Mouse (Mus musculus) midbrain, embryonic 12.5 days (tissue): ENCODE measurements around the gene Cabin1. TPM values are rescaled to one million over a fixed set of nuclear protein-coding genes. Genes with fewer than 3 reads are reported as not detected.

Experiments
- ATAC-seq: fragments of 200-750 bp; cut with Nextera tagmentation; 2 replicates; pipeline ENCODE4 v1.8.0; 2017; ENCODE audit warnings: low read depth, moderate TSS enrichment, moderate library complexity; ENCODE audit not compliant: low FRiP score
- H3K27ac ChIP-seq: fragments of 300-500 bp; sonication (generic); replicated peaks from 2 replicates; pipeline ENCODE4 v1.5.1; 2016; ENCODE audit warnings: mild to moderate bottlenecking
- H3K27me3 ChIP-seq: fragments of 300-500 bp; sonication (generic); 2 replicates; pipeline ENCODE4 v1.6.1; 2016; ENCODE audit warnings: mild to moderate bottlenecking
- H3K36me3 ChIP-seq: fragments of 300-500 bp; sonication (generic); 2 replicates; pipeline ENCODE4 v1.6.1; 2016
- H3K4me1 ChIP-seq: fragments of 300-500 bp; sonication (generic); 2 replicates; pipeline ENCODE4 v1.6.1; 2016
- H3K4me2 ChIP-seq: fragments of 300-500 bp; sonication (generic); replicated peaks from 2 replicates; pipeline ENCODE4 v1.6.1; 2016; ENCODE audit warnings: mild to moderate bottlenecking, moderate library complexity
- H3K4me3 ChIP-seq: fragments of 300-500 bp; sonication (generic); 2 replicates; pipeline ENCODE4 v1.5.1; 2016; ENCODE audit warnings: mild to moderate bottlenecking
- H3K9ac ChIP-seq: fragments of 300-500 bp; sonication (generic); replicated peaks from 2 replicates; pipeline ENCODE4 v1.6.1; 2016; ENCODE audit warnings: mild to moderate bottlenecking, moderate library complexity
- H3K9me3 ChIP-seq: fragments of 300-500 bp; sonication (generic); 2 replicates; pipeline ENCODE4 v1.6.1; 2016; ENCODE audit warnings: mild to moderate bottlenecking
- WGBS: fragments of 180-500 bp; shearing (Covaris S2); methylation state at CpG from one replicate; pipeline ENCODE4 v1.1.7; 2016; 5-methylcytosine and 5-hydroxymethylcytosine counted together
- polyA plus RNA-seq: library from polyadenylated mRNA; unstranded; fragments of >200 nt; fragmentation: Nextera tagmentation; extraction: Ambion mirVana; gene quantifications from 2 replicates; pipeline ENCODE4 v1.2.1, GENCODE M21; 2016

The Cabin1 gene
- polyA plus RNA-seq, 1 experiment from 2014 or later: 46.3 TPM

GRCm38 (mm10) chr10:75694567-75694966 is 69.6 kb downstream of the Cabin1 start:
- Histone ChIP-seq H3K4me1 (no peaks in the 10 kb centered on the region), H3K27me3 (no peaks in the 10 kb centered on the region), H3K4me3 (no peak overlapping the region), H3K4me2 (no peak overlapping the region), H3K9me3 (no peaks in the 10 kb centered on the region), H3K9ac (no peak overlapping the region), H3K27ac (no peak overlapping the region), H3K36me3 (peaks cover 92% of the 10 kb centered on the region)
- ATAC-seq: no peak
- WGBS: 95% methylated on average over 9 of the region's 9 CpGs

DNA sequence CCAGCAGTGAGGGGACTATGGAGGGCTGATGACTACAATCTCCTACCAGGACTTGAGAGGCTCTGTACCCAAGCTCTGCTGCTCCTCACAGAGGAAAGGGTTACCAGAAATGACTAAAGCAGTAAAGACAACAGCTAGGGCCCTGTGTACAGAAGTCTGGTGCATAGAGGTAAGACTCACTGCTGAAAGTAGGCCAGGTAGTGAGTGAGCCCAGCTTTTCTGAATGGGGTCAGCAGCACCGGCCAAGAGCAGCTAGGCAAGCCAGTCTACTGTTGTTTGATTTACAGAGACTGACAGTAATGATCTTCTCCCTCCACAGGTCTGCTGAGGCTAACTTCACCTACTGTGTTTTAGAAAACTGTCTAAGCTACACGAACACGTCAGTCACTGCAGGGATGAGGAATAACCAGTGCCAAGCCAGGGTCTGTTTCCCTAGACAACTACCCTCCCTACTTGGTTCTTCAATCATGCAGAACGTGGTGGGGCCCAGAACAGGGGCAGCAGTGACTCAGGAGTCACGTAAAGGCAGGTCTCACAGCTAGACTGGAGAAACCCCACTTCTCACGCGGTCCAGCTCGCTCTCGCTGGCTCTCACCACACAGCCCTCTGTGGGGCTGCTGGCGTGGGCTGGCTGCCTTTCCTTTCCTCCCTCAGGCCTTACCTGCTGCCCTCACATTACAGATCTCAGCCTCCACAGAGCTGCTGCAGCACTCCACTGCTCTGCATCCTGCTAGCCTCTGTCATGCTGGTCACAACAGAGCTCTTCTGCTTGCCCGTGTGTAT is 70.5 kb downstream of the Cabin1 start:
- no peak for ATAC-seq
- H3K4me2 ChIP-seq: no peak overlapping the region
- no peaks in the 10 kb centered on the region for H3K4me1 ChIP-seq
- no peak overlapping the region for H3K27ac ChIP-seq
- 86% methylated on average over 11 of the region's 11 CpGs for WGBS
- H3K9ac ChIP-seq: no peak overlapping the region
- no peaks in the 10 kb centered on the region for H3K9me3 ChIP-seq
- no peak overlapping the region for H3K4me3 ChIP-seq
- H3K27me3 ChIP-seq: no peaks in the 10 kb centered on the region
- H3K36me3 ChIP-seq: peaks cover 91% of the 10 kb centered on the region

DNA sequence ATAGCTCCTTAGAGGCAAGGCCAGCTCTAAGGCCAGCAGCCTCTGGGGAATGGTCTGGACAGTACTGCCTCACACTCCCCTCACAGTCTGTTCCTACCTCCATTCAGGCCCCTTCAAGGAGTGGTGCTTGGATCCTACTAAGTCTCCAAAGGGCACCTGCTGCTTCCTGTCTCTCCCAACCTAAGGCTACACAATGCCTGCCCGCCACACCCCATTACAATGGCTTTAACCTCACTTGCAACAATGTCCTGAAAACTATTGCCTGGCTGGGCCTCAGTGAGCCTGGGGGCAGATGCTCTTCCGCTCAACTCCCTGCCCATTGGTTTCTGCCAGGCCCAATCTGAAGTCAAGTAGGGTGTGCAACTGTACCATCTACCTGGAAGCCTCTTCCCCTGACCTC is 75.5 kb downstream of the Cabin1 start:
- no peaks in the 10 kb centered on the region for H3K27me3 ChIP-seq
- H3K4me2 ChIP-seq: no peak overlapping the region
- peaks cover 15% of the 10 kb centered on the region for H3K4me1 ChIP-seq
- H3K4me3 ChIP-seq: no peak overlapping the region
- 75% methylated on average over 2 of the region's 2 CpGs for WGBS
- no peak for ATAC-seq
- H3K36me3 ChIP-seq: peaks cover 62% of the 10 kb centered on the region
- no peak overlapping the region for H3K27ac ChIP-seq
- no peak overlapping the region for H3K9ac ChIP-seq
- no peaks in the 10 kb centered on the region for H3K9me3 ChIP-seq

DNA sequence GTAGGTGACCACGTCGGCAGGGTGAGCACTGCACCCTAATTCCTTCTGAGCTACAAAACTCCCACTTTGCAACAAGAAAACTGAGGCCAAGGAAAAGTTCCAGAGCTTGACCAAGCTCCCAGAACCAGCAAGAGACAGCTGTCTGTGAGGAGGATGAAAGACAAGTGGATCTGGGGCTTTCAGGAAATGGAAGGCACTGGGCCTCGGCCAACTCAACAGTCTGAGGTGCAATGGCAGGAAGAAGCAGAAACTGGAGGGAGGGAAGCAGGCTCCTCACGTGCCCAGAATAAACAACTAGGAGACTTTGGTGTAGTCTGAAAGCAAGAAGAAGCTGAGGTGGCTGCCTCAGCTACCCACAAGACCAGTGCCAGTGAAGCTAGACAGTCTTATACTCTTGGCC is 77.4 kb downstream of the Cabin1 start:
- no peaks in the 10 kb centered on the region for H3K9me3 ChIP-seq
- no peak overlapping the region for H3K4me3 ChIP-seq
- H3K27me3 ChIP-seq: no peaks in the 10 kb centered on the region
- no peak overlapping the region for H3K27ac ChIP-seq
- H3K9ac ChIP-seq: no peak overlapping the region
- WGBS: 84% methylated on average over 4 of the region's 4 CpGs
- H3K4me1 ChIP-seq: peaks cover 17% of the 10 kb centered on the region
- peaks cover 56% of the 10 kb centered on the region for H3K36me3 ChIP-seq
- no peak overlapping the region for H3K4me2 ChIP-seq
- no peak for ATAC-seq

DNA sequence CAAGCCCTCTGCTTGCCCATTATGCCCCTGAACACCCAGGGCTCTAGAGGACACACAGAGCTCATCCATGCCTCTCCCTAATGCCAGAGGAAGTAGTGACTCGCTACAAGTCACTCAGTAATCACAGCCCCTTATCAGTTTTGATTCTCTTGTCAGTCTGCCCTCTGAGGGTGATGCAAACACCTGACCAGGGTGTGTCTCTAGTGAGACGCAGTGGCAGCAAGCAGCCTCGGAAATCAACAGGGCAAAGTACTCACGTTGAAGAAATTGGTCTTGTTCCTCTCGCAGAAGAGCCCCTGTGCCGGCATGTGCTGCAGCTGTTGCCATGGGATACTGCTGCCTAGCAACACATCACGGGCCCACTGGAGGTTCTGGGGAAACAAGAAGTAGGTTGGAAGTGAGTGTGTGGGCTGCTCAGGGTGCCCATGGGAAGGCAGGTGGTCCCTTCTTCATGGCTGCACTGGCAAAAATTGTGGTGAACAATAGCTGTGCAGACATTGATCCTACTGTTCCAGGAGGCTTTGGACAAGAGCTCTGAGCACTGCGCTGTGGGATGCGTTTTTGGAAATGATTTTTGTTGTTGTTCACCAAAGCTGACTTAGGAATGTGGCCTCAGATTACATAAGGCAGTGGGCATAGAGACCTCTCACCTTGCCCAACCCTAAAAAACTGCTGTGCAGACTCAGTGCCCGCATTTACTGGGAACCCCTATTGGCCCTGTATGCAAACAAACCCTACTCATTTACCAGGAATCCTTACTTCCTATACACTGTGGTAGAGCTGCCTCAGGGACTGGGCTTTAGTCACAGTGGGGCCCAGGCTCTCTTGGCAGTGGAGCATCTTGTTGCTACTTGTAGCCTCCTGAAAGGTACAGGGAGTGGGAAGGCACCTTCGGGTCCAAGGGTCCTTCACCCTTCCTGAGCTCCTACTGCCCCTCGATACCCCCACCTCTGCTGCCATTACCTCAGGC is 79.8 kb downstream of the Cabin1 start:
- H3K27me3 ChIP-seq: no peaks in the 10 kb centered on the region
- peaks cover 55% of the 10 kb centered on the region for H3K36me3 ChIP-seq
- ATAC-seq: peak; percentile 89
- WGBS: 48% methylated on average over 12 of the region's 12 CpGs
- H3K4me2 ChIP-seq: peak overlapping the region; percentile 22; the same call in 1 of the 2 replicates
- no peak overlapping the region for H3K4me3 ChIP-seq
- H3K27ac ChIP-seq: peak overlapping the region; percentile 35
- peaks cover 17% of the 10 kb centered on the region for H3K4me1 ChIP-seq
- H3K9ac ChIP-seq: no peak overlapping the region
- no peaks in the 10 kb centered on the region for H3K9me3 ChIP-seq

- H3K9ac ChIP-seq: no peak overlapping the region
- peaks cover 48% of the 10 kb centered on the region for H3K36me3 ChIP-seq
- H3K9me3 ChIP-seq: no peaks in the 10 kb centered on the region
- no peak for ATAC-seq
- WGBS: 93% methylated on average over 10 of the region's 10 CpGs
- H3K4me2 ChIP-seq: no peak overlapping the region
- H3K4me1 ChIP-seq: peaks cover 17% of the 10 kb centered on the region
- no peak overlapping the region for H3K27ac ChIP-seq
- no peaks in the 10 kb centered on the region for H3K27me3 ChIP-seq
- H3K4me3 ChIP-seq: no peak overlapping the region
These were observed 83.6 kb downstream of the Cabin1 start for GRCm38 (mm10) chr10:75680574-75681001.

GRCm38 (mm10) chr10:75679204-75679603 is 84.9 kb downstream of the Cabin1 start:
- Histone ChIP-seq H3K9me3 (no peaks in the 10 kb centered on the region), H3K27me3 (no peaks in the 10 kb centered on the region), H3K4me2 (no peak overlapping the region), H3K27ac (no peak overlapping the region), H3K4me1 (peaks cover 8% of the 10 kb centered on the region), H3K36me3 (peaks cover 55% of the 10 kb centered on the region), H3K9ac (no peak overlapping the region), H3K4me3 (no peak overlapping the region)
- WGBS: 80% methylated on average over 6 of the region's 6 CpGs
- no peak for ATAC-seq

- H3K9ac ChIP-seq: no peak overlapping the region
- H3K4me3 ChIP-seq: no peak overlapping the region
- H3K27ac ChIP-seq: no peak overlapping the region
- peaks cover 48% of the 10 kb centered on the region for H3K36me3 ChIP-seq
- no peaks in the 10 kb centered on the region for H3K4me1 ChIP-seq
- ATAC-seq: no peak
- H3K9me3 ChIP-seq: no peaks in the 10 kb centered on the region
- no peak overlapping the region for H3K4me2 ChIP-seq
- no peaks in the 10 kb centered on the region for H3K27me3 ChIP-seq
- WGBS: 94% methylated on average over 5 of the region's 5 CpGs
These were observed 86.2 kb downstream of the Cabin1 start for GRCm38 (mm10) chr10:75677989-75678388.

DNA sequence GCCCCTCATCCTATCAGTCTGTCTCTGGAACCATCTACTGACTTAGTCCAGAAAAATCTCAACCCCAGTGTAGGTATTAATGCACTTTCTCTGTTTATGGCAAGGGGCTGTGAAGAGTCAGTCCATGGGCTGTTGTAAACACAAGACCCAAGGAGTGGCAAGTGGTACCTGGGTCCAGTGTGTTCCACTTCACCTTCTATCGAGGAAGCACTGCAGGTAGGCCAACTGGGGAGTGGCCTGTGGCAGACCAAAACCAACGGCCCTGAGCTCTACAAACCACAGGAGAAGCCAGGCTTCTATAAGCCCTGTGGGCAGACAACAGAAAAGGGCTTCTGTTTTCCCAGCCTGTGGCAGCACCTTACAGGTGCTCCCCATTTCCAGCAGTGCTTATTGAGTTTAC is 86.6 kb downstream of the Cabin1 start:
- Histone ChIP-seq H3K9ac (no peak overlapping the region), H3K36me3 (peaks cover 45% of the 10 kb centered on the region), H3K4me2 (no peak overlapping the region), H3K4me3 (no peak overlapping the region), H3K4me1 (no peaks in the 10 kb centered on the region), H3K9me3 (no peaks in the 10 kb centered on the region), H3K27me3 (no peaks in the 10 kb centered on the region), H3K27ac (no peak overlapping the region)
- no peak for ATAC-seq
- 97% methylated on average over 2 of the region's 2 CpGs for WGBS

GRCm38 (mm10) chr10:75676819-75677565 is 87.1 kb downstream of the Cabin1 start:
- Histone ChIP-seq H3K4me3 (no peak overlapping the region), H3K27ac (no peak overlapping the region), H3K4me2 (no peak overlapping the region), H3K27me3 (no peaks in the 10 kb centered on the region), H3K36me3 (peaks cover 50% of the 10 kb centered on the region), H3K4me1 (no peaks in the 10 kb centered on the region), H3K9ac (no peak overlapping the region), H3K9me3 (no peaks in the 10 kb centered on the region)
- no peak for ATAC-seq
- 87% methylated on average over 7 of the region's 7 CpGs for WGBS

DNA sequence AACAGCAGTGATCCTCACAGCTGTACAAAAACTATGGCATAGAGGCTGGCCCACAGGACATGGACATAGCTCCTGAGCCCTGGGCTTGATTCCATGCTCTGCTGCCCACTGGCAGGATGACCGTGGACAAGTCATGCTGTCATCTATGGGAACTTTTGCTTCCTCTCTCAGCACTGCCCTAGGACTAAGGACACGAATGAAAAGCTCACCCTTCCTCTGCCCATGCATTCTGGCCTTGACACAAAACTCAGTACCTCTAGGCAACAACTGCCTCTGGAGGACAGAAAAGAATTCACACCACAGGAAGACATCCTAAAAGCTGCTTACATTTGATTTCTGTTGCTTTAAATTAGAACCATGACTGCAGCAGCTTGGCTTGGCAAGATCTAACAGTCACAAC is 87.9 kb downstream of the Cabin1 start:
- no peak overlapping the region for H3K4me3 ChIP-seq
- H3K27ac ChIP-seq: no peak overlapping the region
- no peak overlapping the region for H3K9ac ChIP-seq
- no peak for ATAC-seq
- H3K4me2 ChIP-seq: no peak overlapping the region
- H3K27me3 ChIP-seq: no peaks in the 10 kb centered on the region
- H3K36me3 ChIP-seq: peaks cover 47% of the 10 kb centered on the region
- WGBS: 92% methylated on average over 2 of the region's 2 CpGs
- H3K4me1 ChIP-seq: no peaks in the 10 kb centered on the region
- no peaks in the 10 kb centered on the region for H3K9me3 ChIP-seq
